Mouse (Mus musculus) liver, adult (tissue): ENCODE data around the gene Aqp5.

Source experiments
- GATA4 ChIP-seq: IDR thresholded peaks from 2 replicates; pipeline ENCODE4 v1.6.1; 2014; ENCODE audit warnings: mild to moderate bottlenecking, low read length; ENCODE audit not compliant: insufficient replicate concordance

Aqp5 gene

GRCm38 (mm10) chr15:99590429-99591084 lies at the start of gene Aqp5:
Aqp5 (plus strand) TSS chr15:99590782.
- TF ChIP-seq GATA4: no peak

GRCm38 (mm10) chr15:99544047-99544446 lies 46.5 kb upstream of the Aqp5 start:
- TF ChIP-seq GATA4: no peak

GRCm38 (mm10) chr15:99546596-99546995 lies 44.0 kb upstream of the Aqp5 start:
- TF ChIP-seq GATA4: no peak

GRCm38 (mm10) chr15:99547732-99548131 lies 42.9 kb upstream of the Aqp5 start:
- no peak for TF ChIP-seq GATA4

- TF ChIP-seq GATA4: no peak
Measured at GRCm38 (mm10) chr15:99549901-99550300, 40.7 kb upstream of the Aqp5 start.

GRCm38 (mm10) chr15:99553767-99554166 lies 36.8 kb upstream of the Aqp5 start:
- no peak for TF ChIP-seq GATA4

- no peak for TF ChIP-seq GATA4
Measured at GRCm38 (mm10) chr15:99558947-99559346, 31.6 kb upstream of the Aqp5 start.

- TF ChIP-seq GATA4: no peak
Measured at GRCm38 (mm10) chr15:99560246-99560645, 30.3 kb upstream of the Aqp5 start.

GRCm38 (mm10) chr15:99567371-99567770 lies 23.2 kb upstream of the Aqp5 start:
- TF ChIP-seq GATA4: no peak

GRCm38 (mm10) chr15:99568682-99569081 lies 21.9 kb upstream of the Aqp5 start:
- TF ChIP-seq GATA4: no peak

GRCm38 (mm10) chr15:99569123-99569522 lies 21.5 kb upstream of the Aqp5 start:
- TF ChIP-seq GATA4: no peak

GRCm38 (mm10) chr15:99578802-99579485 lies 11.6 kb upstream of the Aqp5 start, which contains the start of gene Aqp2:
Aqp2 (plus strand) TSS chr15:99579055.
- TF ChIP-seq GATA4: no peak

GRCm38 (mm10) chr15:99583463-99584344 lies 6.9 kb upstream of the Aqp5 start:
- TF ChIP-seq GATA4: no peak

GRCm38 (mm10) chr15:99584407-99585202 lies 6.0 kb upstream of the Aqp5 start:
- TF ChIP-seq GATA4: no peak; the same call in 1 of the 2 replicates

GRCm38 (mm10) chr15:99585741-99586140 lies 4.8 kb upstream of the Aqp5 start:
- TF ChIP-seq GATA4: no peak

GRCm38 (mm10) chr15:99586525-99586924 lies 4.1 kb upstream of the Aqp5 start:
- no peak for TF ChIP-seq GATA4
